Mouse (Mus musculus): ENCODE results near the gene Rce1.
"Not testable (repeated sequence)": the region's sequence is repeated elsewhere in the genome, so short reads cannot be mapped to it uniquely, and the experiment has no call there.

Rce1 gene

GRCm38 (mm10) chr19:4613464-4614304, 11.8 kb downstream of the Rce1 start:
- DNase-seq: no peak

GRCm38 (mm10) chr19:4612181-4612961, 13.1 kb downstream of the Rce1 start:
- DNase-seq: no peak

GRCm38 (mm10) chr19:4610109-4610508, 15.3 kb downstream of the Rce1 start:
- no peak for DNase-seq

GRCm38 (mm10) chr19:4608511-4608910, 16.9 kb downstream of the Rce1 start:
- no peak for DNase-seq

- no peak for DNase-seq
These were observed 18.0 kb downstream of the Rce1 start for GRCm38 (mm10) chr19:4607406-4607805.

GRCm38 (mm10) chr19:4605654-4606053, 19.8 kb downstream of the Rce1 start:
- no peak for DNase-seq

GRCm38 (mm10) chr19:4603801-4604723, 21.4 kb downstream of the Rce1 start:
- DNase-seq: peak; percentile 71

GRCm38 (mm10) chr19:4602459-4602858, 23.0 kb downstream of the Rce1 start:
- no peak for DNase-seq

- peak; percentile 39 for DNase-seq
These were observed 29.4 kb downstream of the Rce1 start for GRCm38 (mm10) chr19:4596071-4596470.

- DNase-seq: peak; percentile 88
These were observed 31.5 kb downstream of the Rce1 start for GRCm38 (mm10) chr19:4593792-4594522.

GRCm38 (mm10) chr19:4590025-4590424, 35.4 kb downstream of the Rce1 start:
- no peak for DNase-seq

- DNase-seq: no peak
These were observed 36.4 kb downstream of the Rce1 start for GRCm38 (mm10) chr19:4589081-4589480.

- DNase-seq: no peak
These were observed 37.0 kb downstream of the Rce1 start for GRCm38 (mm10) chr19:4588430-4588829.

GRCm38 (mm10) chr19:4587426-4587825, 38.0 kb downstream of the Rce1 start:
- DNase-seq: no peak

- not testable (repeated sequence) for DNase-seq
These were observed 38.7 kb downstream of the Rce1 start for GRCm38 (mm10) chr19:4586783-4587182.

- no peak for DNase-seq
These were observed 41.6 kb downstream of the Rce1 start for GRCm38 (mm10) chr19:4583856-4584255.

- no peak for DNase-seq
These were observed 46.1 kb downstream of the Rce1 start for GRCm38 (mm10) chr19:4579296-4579695.

GRCm38 (mm10) chr19:4578799-4579198, 46.6 kb downstream of the Rce1 start:
- DNase-seq: peak; percentile 64

GRCm38 (mm10) chr19:4573241-4573640, 52.2 kb downstream of the Rce1 start:
- no peak for DNase-seq
